Mouse (Mus musculus) heart, embryonic 12.5 days (tissue): ENCODE measurements at regions not wholly inside any gene's neighbourhood (a gene's known extent, or its start where the extent isn't known, plus 50 kb on each side); places are given as distances from the start of the nearest gene placed in this dataset.

ENCODE experiments used
- ATAC-seq: fragments of 200-750 bp; cut with Nextera tagmentation; 2 replicates; pipeline ENCODE4 v1.8.0; 2017; ENCODE audit warnings: moderate TSS enrichment, moderate library complexity; ENCODE audit not compliant: insufficient number of reproducible peaks, low FRiP score
- H3K27ac ChIP-seq: fragments of 300-500 bp; sonication (generic); 2 replicates; pipeline ENCODE4 v1.5.1; 2016; ENCODE audit warnings: mild to moderate bottlenecking, moderate library complexity; ENCODE audit not compliant: poor library complexity, severe bottlenecking
- H3K27me3 ChIP-seq: fragments of 300-500 bp; sonication (generic); replicated peaks from 2 replicates; pipeline ENCODE4 v1.6.1; 2016; ENCODE audit warnings: mild to moderate bottlenecking, moderate library complexity
- H3K36me3 ChIP-seq: fragments of 300-500 bp; sonication (generic); 2 replicates; pipeline ENCODE4 v1.6.1; 2016; ENCODE audit warnings: mild to moderate bottlenecking, moderate library complexity
- H3K4me1 ChIP-seq: fragments of 300-500 bp; sonication (generic); replicated peaks from 2 replicates; pipeline ENCODE4 v1.6.1; 2016; ENCODE audit warnings: mild to moderate bottlenecking
- H3K4me2 ChIP-seq: fragments of 300-500 bp; sonication (generic); 2 replicates; pipeline ENCODE4 v1.6.1; 2016; ENCODE audit warnings: mild to moderate bottlenecking, moderate library complexity
- H3K4me3 ChIP-seq: fragments of 300-500 bp; sonication (generic); 2 replicates; pipeline ENCODE4 v1.5.1; 2016; ENCODE audit warnings: mild to moderate bottlenecking
- H3K9ac ChIP-seq: fragments of 300-500 bp; sonication (generic); 2 replicates; pipeline ENCODE4 v1.6.1; 2016; ENCODE audit warnings: mild to moderate bottlenecking, moderate library complexity
- H3K9me3 ChIP-seq: fragments of 300-500 bp; sonication (generic); replicated peaks from 2 replicates; pipeline ENCODE4 v1.6.1; 2016; ENCODE audit warnings: mild to moderate bottlenecking, moderate library complexity
- WGBS: fragments of 180-500 bp; shearing (Covaris S2); methylation state at CpG from one replicate; pipeline ENCODE4 v1.1.7; 2016; 5-methylcytosine and 5-hydroxymethylcytosine counted together

- WGBS = 67% methylated on average over 7 of the region's 7 CpGs
- no peaks in the 10 kb centered on the region for H3K27me3 ChIP-seq
- no peak overlapping the region for H3K27ac ChIP-seq
- no peak overlapping the region for H3K9ac ChIP-seq
- no peak overlapping the region for H3K4me3 ChIP-seq
- peaks cover under 1% of the 10 kb centered on the region; the same call in 1 of the 2 replicates for H3K9me3 ChIP-seq
- ATAC-seq = no peak
- no peaks in the 10 kb centered on the region for H3K4me1 ChIP-seq
- no peaks in the 10 kb centered on the region for H3K36me3 ChIP-seq
- no peak overlapping the region for H3K4me2 ChIP-seq
These were observed 71.4 kb downstream of the Emp1 start for GRCm38 (mm10) chr6:135433753-135434152.

GRCm38 (mm10) chr6:135436315-135436714 is 74.0 kb downstream of the Emp1 start:
- H3K27me3 ChIP-seq = no peaks in the 10 kb centered on the region
- H3K4me1 ChIP-seq = no peaks in the 10 kb centered on the region
- H3K4me3 ChIP-seq = no peak overlapping the region
- H3K9me3 ChIP-seq = peaks cover 3% of the 10 kb centered on the region
- ATAC-seq = no peak
- H3K27ac ChIP-seq = no peak overlapping the region
- no peak overlapping the region for H3K9ac ChIP-seq
- 64% methylated on average over 4 of the region's 4 CpGs for WGBS
- H3K36me3 ChIP-seq = no peaks in the 10 kb centered on the region
- H3K4me2 ChIP-seq = no peak overlapping the region

- Histone ChIP-seq H3K4me2 (no peak overlapping the region), H3K27ac (no peak overlapping the region), H3K27me3 (no peaks in the 10 kb centered on the region; the same call in 1 of the 2 replicates), H3K9me3 (peaks cover 3% of the 10 kb centered on the region), H3K4me3 (no peak overlapping the region), H3K9ac (no peak overlapping the region), H3K4me1 (no peaks in the 10 kb centered on the region), H3K36me3 (no peaks in the 10 kb centered on the region)
- WGBS = 84% methylated on average over 3 of the region's 3 CpGs
- no peak for ATAC-seq
These were observed 75.9 kb downstream of the Emp1 start for GRCm38 (mm10) chr6:135438271-135438670.

- H3K27ac ChIP-seq = no peak overlapping the region
These were observed 79.0 kb downstream of the Emp1 start for GRCm38 (mm10) chr6:135441126-135441871.

GRCm38 (mm10) chr6:135444661-135445060 is 82.3 kb downstream of the Emp1 start:
- Histone ChIP-seq H3K27ac (no peak overlapping the region), H3K4me1 (peaks cover 7% of the 10 kb centered on the region; the same call in 1 of the 2 replicates), H3K9ac (no peak overlapping the region), H3K27me3 (peaks cover 10% of the 10 kb centered on the region; the same call in 1 of the 2 replicates), H3K9me3 (no peaks in the 10 kb centered on the region), H3K4me2 (peak overlapping the region; percentile 58), H3K36me3 (no peaks in the 10 kb centered on the region), H3K4me3 (peak overlapping the region; percentile 8; the same call in 1 of the 2 replicates)
- WGBS = 5% methylated on average over 11 of the region's 11 CpGs
- peak; percentile 81 for ATAC-seq

More at GRCm38 (mm10) chr6:135441126-135441871, 79.0 kb downstream of the Emp1 start:
- 77% methylated on average over 11 of the region's 11 CpGs for WGBS
- Histone ChIP-seq H3K27me3 (peaks cover 10% of the 10 kb centered on the region; the same call in 1 of the 2 replicates), H3K4me1 (peaks cover 7% of the 10 kb centered on the region; the same call in 1 of the 2 replicates), H3K4me3 (no peak overlapping the region), H3K4me2 (no peak overlapping the region), H3K9ac (no peak overlapping the region), H3K9me3 (peaks cover 3% of the 10 kb centered on the region), H3K36me3 (no peaks in the 10 kb centered on the region)
- ATAC-seq = no peak

- no peaks in the 10 kb centered on the region for H3K36me3 ChIP-seq
- no peak for ATAC-seq
- H3K4me3 ChIP-seq = peak overlapping the region; percentile 8; the same call in 1 of the 2 replicates
- H3K4me1 ChIP-seq = peaks cover 7% of the 10 kb centered on the region; the same call in 1 of the 2 replicates
- WGBS = 41% methylated on average over 8 of the region's 8 CpGs
- H3K27ac ChIP-seq = no peak overlapping the region
- H3K9ac ChIP-seq = no peak overlapping the region
- H3K9me3 ChIP-seq = no peaks in the 10 kb centered on the region
- peak overlapping the region; percentile 58 for H3K4me2 ChIP-seq
- H3K27me3 ChIP-seq = peaks cover 10% of the 10 kb centered on the region; the same call in 1 of the 2 replicates
These were observed 82.7 kb downstream of the Emp1 start for GRCm38 (mm10) chr6:135445070-135445469.

- Histone ChIP-seq H3K9ac (no peak overlapping the region), H3K4me1 (peaks cover 7% of the 10 kb centered on the region; the same call in 1 of the 2 replicates), H3K4me2 (no peak overlapping the region), H3K36me3 (no peaks in the 10 kb centered on the region), H3K27me3 (0 out of 2 replicates have a peak, but pooled peaks cover 10% of the 10 kb centered on the region), H3K27ac (no peak overlapping the region), H3K4me3 (no peak overlapping the region), H3K9me3 (no peaks in the 10 kb centered on the region)
- WGBS = 65% methylated on average over 2 of the region's 2 CpGs
- ATAC-seq = no peak
These were observed 85.5 kb downstream of the Emp1 start for GRCm38 (mm10) chr6:135447801-135448200.

GRCm38 (mm10) chr6:135449228-135449627 is 86.9 kb downstream of the Emp1 start:
- no peak overlapping the region for H3K4me3 ChIP-seq
- 65% methylated on average over 5 of the region's 5 CpGs for WGBS
- no peaks in the 10 kb centered on the region for H3K36me3 ChIP-seq
- no peak overlapping the region for H3K27ac ChIP-seq
- no peak overlapping the region for H3K9ac ChIP-seq
- 0 out of 2 replicates have a peak, but pooled peaks cover 10% of the 10 kb centered on the region for H3K27me3 ChIP-seq
- no peak overlapping the region for H3K4me2 ChIP-seq
- no peaks in the 10 kb centered on the region for H3K9me3 ChIP-seq
- peaks cover 7% of the 10 kb centered on the region; the same call in 1 of the 2 replicates for H3K4me1 ChIP-seq
- no peak for ATAC-seq

- 73% methylated on average over 7 of the region's 7 CpGs for WGBS
- no peak overlapping the region for H3K4me2 ChIP-seq
- H3K27ac ChIP-seq = no peak overlapping the region
- H3K4me3 ChIP-seq = no peak overlapping the region
- no peak overlapping the region for H3K9ac ChIP-seq
- no peaks in the 10 kb centered on the region for H3K9me3 ChIP-seq
- H3K36me3 ChIP-seq = no peaks in the 10 kb centered on the region
- no peak for ATAC-seq
- 0 out of 2 replicates have a peak, but pooled peaks cover 4% of the 10 kb centered on the region for H3K27me3 ChIP-seq
- H3K4me1 ChIP-seq = no peaks in the 10 kb centered on the region
These were observed 88.2 kb downstream of the Emp1 start for GRCm38 (mm10) chr6:135450573-135450972.

GRCm38 (mm10) chr6:135451165-135451797 is 88.9 kb downstream of the Emp1 start:
- H3K27ac ChIP-seq = no peak overlapping the region
- H3K9me3 ChIP-seq = no peaks in the 10 kb centered on the region
- WGBS = 84% methylated on average over 8 of the region's 8 CpGs
- H3K4me2 ChIP-seq = no peak overlapping the region
- no peak overlapping the region for H3K4me3 ChIP-seq
- H3K4me1 ChIP-seq = no peaks in the 10 kb centered on the region
- H3K9ac ChIP-seq = no peak overlapping the region
- no peak for ATAC-seq
- no peaks in the 10 kb centered on the region for H3K27me3 ChIP-seq
- H3K36me3 ChIP-seq = no peaks in the 10 kb centered on the region

- Histone ChIP-seq H3K4me1 (no peaks in the 10 kb centered on the region), H3K4me3 (no peak overlapping the region), H3K36me3 (no peaks in the 10 kb centered on the region), H3K9ac (no peak overlapping the region), H3K27me3 (no peaks in the 10 kb centered on the region), H3K27ac (no peak overlapping the region), H3K9me3 (no peaks in the 10 kb centered on the region), H3K4me2 (no peak overlapping the region)
- 90% methylated on average over 3 of the region's 3 CpGs for WGBS
- no peak for ATAC-seq
These were observed 90.7 kb downstream of the Emp1 start for GRCm38 (mm10) chr6:135453041-135453440.
